Mouse (Mus musculus): ENCODE results near the gene Akt1. TPM values are rescaled to one million over a fixed set of nuclear protein-coding genes. Genes with fewer than 3 reads are reported as not detected.

Gene Akt1
- 7.5 TPM for polyA plus RNA-seq (2014; fragmentation: Illumina TruSeq; extraction: RNeasy Lipid Tissue Mini Kit (QIAGEN cat#74804))

DNA sequence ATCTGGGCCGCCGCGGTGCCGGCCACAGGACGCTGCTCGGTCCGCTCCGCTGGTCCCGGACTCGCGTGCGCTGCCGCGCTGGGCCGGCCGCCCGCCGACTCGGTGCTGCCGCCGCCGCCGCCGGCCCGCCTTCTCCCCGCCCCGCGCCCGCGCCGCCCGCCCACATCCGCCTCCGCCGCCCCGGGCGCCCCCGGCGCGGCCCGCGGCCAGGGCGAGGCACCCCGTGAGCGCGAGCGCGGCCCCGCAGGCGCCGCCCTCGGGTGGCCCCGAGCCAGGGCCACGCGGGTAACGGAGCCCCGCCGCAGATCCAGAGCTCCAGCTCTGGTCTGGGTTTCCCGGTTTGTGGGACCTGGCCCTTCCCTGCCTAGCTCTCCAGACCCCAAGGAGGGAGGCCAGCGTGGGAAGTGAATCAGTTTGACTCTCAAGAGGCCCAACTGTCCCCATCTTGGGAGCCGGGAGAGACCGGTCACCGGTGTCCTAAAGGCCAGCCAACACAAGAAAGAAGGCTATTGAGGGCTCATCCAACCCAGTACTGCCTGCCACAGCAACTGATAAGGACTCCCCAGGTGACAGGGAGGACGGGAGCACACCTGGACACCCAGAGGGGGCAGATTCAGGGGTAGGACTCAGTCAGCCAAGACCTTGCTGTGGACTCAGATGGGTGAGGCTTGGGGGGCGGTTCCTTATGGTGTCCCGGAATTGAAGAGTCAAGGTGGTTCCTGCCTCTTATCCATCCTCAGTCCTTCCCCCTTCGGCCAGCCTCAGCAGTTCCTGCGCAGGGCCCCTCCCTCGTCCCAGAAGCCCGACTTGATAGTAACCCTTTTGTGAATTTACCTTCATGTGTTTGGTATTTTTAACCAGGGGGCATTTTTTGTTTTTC, at the start of gene Akt1:
Gene Akt1 (minus strand): TSS at position 753 of the 880 bp plus-strand sequence.

GRCm38 (mm10) chr12:112720216-112720615, 45.5 kb upstream of the Akt1 start, which contains the start of gene Cep170b:
Gene Cep170b (plus strand): TSS chr12:112720455.

GRCm38 (mm10) chr12:112678555-112679026, 3.9 kb upstream of the Akt1 start, which contains the start of gene Zbtb42:
Gene Zbtb42 (plus strand): TSS chr12:112678828.

DNA sequence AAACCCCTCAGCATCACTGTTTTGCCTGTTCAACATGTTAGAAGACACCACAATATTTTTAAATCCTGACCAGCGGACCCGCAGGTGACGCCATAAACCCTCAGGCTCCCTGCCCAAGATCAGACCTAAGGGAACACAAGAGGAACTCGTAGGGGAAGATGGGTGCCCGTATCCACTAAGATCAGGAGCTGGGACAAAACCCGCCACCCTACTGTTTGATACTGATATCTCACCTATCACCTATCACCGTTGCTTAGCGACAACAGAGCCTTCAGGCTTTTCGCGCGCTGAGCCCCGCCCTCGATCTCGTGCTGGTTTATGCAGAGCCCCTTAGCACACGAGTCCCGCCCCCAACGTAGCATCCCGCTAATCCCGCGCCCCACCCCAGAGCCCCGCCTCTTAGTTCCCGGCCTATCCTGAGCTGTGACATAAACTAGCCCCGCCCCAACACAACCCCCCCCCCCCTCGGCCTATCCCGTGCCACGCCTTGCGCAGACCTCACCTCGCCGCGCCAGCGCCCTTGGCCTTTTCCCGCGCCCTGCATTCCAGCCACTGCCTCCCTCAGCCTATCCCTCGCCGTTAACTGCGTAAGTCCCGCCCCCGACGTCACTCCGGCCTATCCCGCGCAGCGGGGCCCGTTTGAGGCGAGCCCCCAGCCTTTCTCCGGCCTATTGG, 30.4 kb downstream of the Akt1 start, which contains the start of gene Siva1:
Gene Siva1 (plus strand): TSS at position 500 of the 675 bp plus-strand sequence.

DNA sequence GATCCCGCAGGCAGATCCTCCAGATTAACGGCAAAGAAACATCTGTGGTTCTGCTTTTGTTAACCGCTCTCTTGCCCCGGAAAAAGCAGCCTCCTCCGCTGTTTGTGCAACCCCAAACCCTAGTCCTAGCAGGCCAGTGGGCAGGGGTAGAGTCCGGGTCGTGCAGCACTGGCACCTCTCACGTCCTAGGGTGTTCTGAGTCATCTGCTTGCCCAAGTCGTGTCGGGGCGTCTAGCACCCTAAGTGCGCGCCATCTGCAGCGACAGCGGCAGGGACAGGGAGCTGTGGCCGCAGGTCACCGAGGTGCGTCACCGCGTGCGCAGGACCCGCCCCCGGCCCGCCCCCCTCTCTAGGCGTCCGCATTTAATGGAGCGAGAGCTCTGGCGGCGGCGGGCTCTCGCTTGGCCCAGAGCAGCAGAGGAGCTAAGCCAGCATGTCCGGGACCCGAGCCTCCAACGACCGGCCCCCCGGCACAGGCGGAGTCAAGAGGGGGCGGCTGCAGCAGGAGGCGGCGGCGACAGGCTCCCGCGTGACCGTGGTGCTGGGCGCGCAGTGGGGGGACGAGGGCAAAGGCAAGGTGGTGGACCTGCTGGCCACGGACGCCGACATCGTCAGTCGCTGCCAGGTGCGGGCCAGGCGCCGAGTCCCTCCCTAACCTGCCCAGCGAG, 54.9 kb downstream of the Akt1 start, which contains the start of gene Adssl1:
Gene Adssl1 (plus strand): TSS at position 360 of the 668 bp plus-strand sequence.

Other genes starting within 250 kb of the Akt1 start
- 0.17 TPM for gene A530016L24Rik, start 185.4 kb downstream of the Akt1 start, polyA plus RNA-seq (2014; fragmentation: Illumina TruSeq; extraction: RNeasy Lipid Tissue Mini Kit (QIAGEN cat#74804))
- not detected for gene Tmem179, start 158.1 kb downstream of the Akt1 start, polyA plus RNA-seq (2014; fragmentation: Illumina TruSeq; extraction: RNeasy Lipid Tissue Mini Kit (QIAGEN cat#74804))
- 1.6 TPM for gene Inf2, start 86.1 kb downstream of the Akt1 start, polyA plus RNA-seq (2014; fragmentation: Illumina TruSeq; extraction: RNeasy Lipid Tissue Mini Kit (QIAGEN cat#74804))
- 0.48 TPM for gene Adssl1, start 54.8 kb downstream of the Akt1 start, polyA plus RNA-seq (2014; fragmentation: Illumina TruSeq; extraction: RNeasy Lipid Tissue Mini Kit (QIAGEN cat#74804))
- gene Siva1, start 30.2 kb downstream of the Akt1 start, polyA plus RNA-seq (2014; fragmentation: Illumina TruSeq; extraction: RNeasy Lipid Tissue Mini Kit (QIAGEN cat#74804)) = 5.2 TPM
- gene Zbtb42, start 3.9 kb upstream of the Akt1 start, polyA plus RNA-seq (2014; fragmentation: Illumina TruSeq; extraction: RNeasy Lipid Tissue Mini Kit (QIAGEN cat#74804)) = not detected
- 9.0 TPM for gene Cep170b, start 45.6 kb upstream of the Akt1 start, polyA plus RNA-seq (2014; fragmentation: Illumina TruSeq; extraction: RNeasy Lipid Tissue Mini Kit (QIAGEN cat#74804))
- gene Pld4, start 85.8 kb upstream of the Akt1 start, polyA plus RNA-seq (2014; fragmentation: Illumina TruSeq; extraction: RNeasy Lipid Tissue Mini Kit (QIAGEN cat#74804)) = 0.31 TPM
- 6.8 TPM for gene Ahnak2, start 127.8 kb upstream of the Akt1 start, polyA plus RNA-seq (2014; fragmentation: Illumina TruSeq; extraction: RNeasy Lipid Tissue Mini Kit (QIAGEN cat#74804))
- 2.3 TPM for gene Clba1, start 134.1 kb upstream of the Akt1 start, polyA plus RNA-seq (2014; fragmentation: Illumina TruSeq; extraction: RNeasy Lipid Tissue Mini Kit (QIAGEN cat#74804))
- 18.1 TPM for gene Cdca4, start 154.5 kb upstream of the Akt1 start, polyA plus RNA-seq (2014; fragmentation: Illumina TruSeq; extraction: RNeasy Lipid Tissue Mini Kit (QIAGEN cat#74804))
- gene Gpr132, start 193.3 kb upstream of the Akt1 start, polyA plus RNA-seq (2014; fragmentation: Illumina TruSeq; extraction: RNeasy Lipid Tissue Mini Kit (QIAGEN cat#74804)) = 0.17 TPM